Mouse (Mus musculus): ENCODE results near the gene Nosip. TPM values are rescaled to one million over a fixed set of nuclear protein-coding genes. Genes with fewer than 3 reads are reported as not detected.

The Nosip gene
- polyA plus RNA-seq, 1 experiment from 2014 or later = 53.8 TPM

DNA sequence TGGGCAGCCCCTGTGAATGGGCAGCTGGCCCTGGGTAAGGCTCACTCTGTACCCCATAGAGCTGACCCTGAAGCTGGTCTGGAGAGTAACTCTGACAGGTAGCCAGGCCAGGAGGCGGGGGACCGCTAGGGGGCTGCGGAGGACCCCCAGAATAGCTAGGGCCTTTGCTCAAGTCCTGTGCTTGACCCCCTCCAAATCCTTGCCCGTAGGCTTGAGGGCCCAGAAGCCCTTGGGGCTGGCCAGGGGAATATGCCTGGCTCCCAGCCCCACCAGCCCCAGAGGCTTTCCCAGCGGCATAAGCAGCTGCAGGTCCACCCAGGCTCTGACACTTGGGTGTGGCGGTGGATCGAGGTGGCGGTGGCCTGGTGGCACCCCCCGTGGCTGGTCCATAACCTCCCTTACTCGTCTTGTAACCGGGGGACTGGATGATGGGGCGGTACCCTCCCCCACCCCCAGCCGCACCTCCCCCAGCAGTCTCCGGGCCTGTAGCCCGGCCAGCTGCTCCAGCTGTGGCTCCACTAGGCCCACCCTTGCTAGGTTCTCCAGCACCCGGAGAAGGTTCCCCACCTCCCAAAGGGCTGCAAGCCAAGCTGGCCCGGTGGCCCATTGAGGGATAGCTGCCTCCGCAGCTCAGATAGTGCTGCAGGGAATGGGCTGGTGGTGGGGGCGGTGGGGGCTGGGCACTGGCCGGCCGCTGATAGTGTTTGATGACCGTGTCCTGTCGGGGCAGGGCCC lies 13.1 kb upstream of the Nosip start:
- Histone ChIP-seq H3K9ac (ENCODE audit: low read length) (no peak overlapping the region), H3K27me3 (ENCODE audit: control insufficient read depth, insufficient read depth, low read length) (no peaks in the 10 kb centered on the region), H3K9me3 (ENCODE audit: control insufficient read depth, low read length) (no peaks in the 10 kb centered on the region), H3K36me3 (ENCODE audit: control insufficient read depth, insufficient read depth, low read length) (peaks cover 67% of the 10 kb centered on the region), H3K4me2 (ENCODE audit: low read length) (no peak overlapping the region), H3K27ac (replicated peaks in 1 of 2; ENCODE audit: control insufficient read depth in 1 of 2, insufficient read depth in 1 of 2, low read depth in 2 of 2, low read length in 2 of 2) (no peak overlapping the region), H3K4me1 (ENCODE audit: control insufficient read depth in 2 of 2, insufficient read depth in 2 of 2, low read length in 2 of 2) (peaks cover 7 to 14% of the 10 kb centered on the region in 2 experiments; a peak in 3 of 4 replicates), H3K4me3 (ENCODE audit: control insufficient read depth in 1 of 2, insufficient read depth in 1 of 2, low read depth in 1 of 2, low read length in 2 of 2) (no peak overlapping the region)
- WGBS = 92% methylated on average over 23 of the region's 23 CpGs
- no peak for ATAC-seq (ENCODE audit: insufficient number of reproducible peaks, insufficient read depth, low FRiP score, low read depth)

DNA sequence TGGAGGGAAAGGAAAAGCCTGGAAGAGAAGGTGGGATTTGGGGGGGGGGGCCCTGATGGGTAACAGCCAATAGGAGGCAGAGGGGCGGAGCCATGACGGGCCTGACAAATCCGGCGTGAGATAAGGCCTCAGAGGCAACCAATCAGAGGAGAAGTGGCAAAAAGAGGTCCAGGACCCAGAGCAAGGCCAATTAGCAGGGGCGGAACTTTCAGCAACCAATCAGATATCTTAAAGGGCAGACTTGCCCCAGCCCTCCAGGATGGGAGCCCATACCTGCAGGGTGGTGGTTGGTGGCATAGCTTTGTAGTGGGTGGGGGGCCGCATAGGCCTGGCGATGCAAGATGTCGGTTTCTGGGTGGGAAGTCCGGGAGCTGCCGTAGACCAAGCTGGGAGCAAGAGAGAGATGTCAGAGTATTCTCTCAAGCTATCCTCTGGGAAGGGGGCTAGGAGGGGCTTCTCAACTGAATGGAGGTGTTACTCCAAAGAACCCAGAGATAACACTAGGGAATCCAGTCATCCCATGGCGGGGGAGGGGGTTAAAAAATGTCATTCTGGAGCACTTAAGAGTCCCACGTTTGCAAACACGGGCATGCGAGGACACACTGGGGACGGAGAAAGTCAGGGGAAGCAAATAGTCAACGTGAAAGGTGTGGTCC lies 11.2 kb upstream of the Nosip start:
- Histone ChIP-seq H3K27ac (replicated peaks in 1 of 2; ENCODE audit: control insufficient read depth in 1 of 2, insufficient read depth in 1 of 2, low read depth in 2 of 2, low read length in 2 of 2) (peak overlapping the region; percentile 87 to 97; a peak in 3 of 4 replicates), H3K9me3 (ENCODE audit: control insufficient read depth, low read length) (no peaks in the 10 kb centered on the region), H3K9ac (ENCODE audit: low read length) (peak overlapping the region; percentile 92), H3K27me3 (ENCODE audit: control insufficient read depth, insufficient read depth, low read length) (no peaks in the 10 kb centered on the region), H3K36me3 (ENCODE audit: control insufficient read depth, insufficient read depth, low read length) (peaks cover 47% of the 10 kb centered on the region), H3K4me1 (ENCODE audit: control insufficient read depth in 2 of 2, insufficient read depth in 2 of 2, low read length in 2 of 2) (peaks cover 7 to 14% of the 10 kb centered on the region in 2 experiments; a peak in 3 of 4 replicates), H3K4me2 (ENCODE audit: low read length) (peak overlapping the region; percentile 97), H3K4me3 (ENCODE audit: control insufficient read depth in 1 of 2, insufficient read depth in 1 of 2, low read depth in 1 of 2, low read length in 2 of 2) (peak overlapping the region; percentile 75 to 99)
- WGBS = 6% methylated on average over 16 of the region's 16 CpGs
- ATAC-seq (ENCODE audit: insufficient number of reproducible peaks, insufficient read depth, low FRiP score, low read depth) = no peak

DNA sequence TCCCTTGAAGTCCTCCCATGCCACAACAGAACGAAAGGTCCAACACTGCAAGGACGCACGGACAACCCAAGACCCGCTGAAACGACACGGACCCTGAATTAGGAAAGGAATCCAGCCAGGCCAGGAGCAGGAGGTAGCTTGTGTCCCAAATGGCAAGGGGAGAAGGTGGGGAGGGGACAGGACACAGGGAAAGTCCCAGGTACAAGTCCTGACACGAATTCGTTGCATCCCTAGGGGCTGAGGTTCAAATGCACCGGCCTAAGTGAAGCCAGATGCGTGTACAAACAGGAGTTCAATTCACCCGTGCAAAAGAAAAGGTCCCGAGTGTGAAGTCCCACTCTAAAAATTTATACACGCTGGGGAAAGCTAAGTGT lies 10.6 kb upstream of the Nosip start:
- Histone ChIP-seq H3K9ac (ENCODE audit: low read length) (peak overlapping the region; percentile 92), H3K4me2 (ENCODE audit: low read length) (peak overlapping the region; percentile 97), H3K36me3 (ENCODE audit: control insufficient read depth, insufficient read depth, low read length) (peaks cover 42% of the 10 kb centered on the region), H3K4me1 (ENCODE audit: control insufficient read depth in 2 of 2, insufficient read depth in 2 of 2, low read length in 2 of 2) (peaks cover 7 to 14% of the 10 kb centered on the region in 2 experiments; a peak in 3 of 4 replicates), H3K4me3 (ENCODE audit: control insufficient read depth in 1 of 2, insufficient read depth in 1 of 2, low read depth in 1 of 2, low read length in 2 of 2) (peak overlapping the region; percentile 75 to 99), H3K9me3 (ENCODE audit: control insufficient read depth, low read length) (no peaks in the 10 kb centered on the region), H3K27me3 (ENCODE audit: control insufficient read depth, insufficient read depth, low read length) (no peaks in the 10 kb centered on the region), H3K27ac (replicated peaks in 1 of 2; ENCODE audit: control insufficient read depth in 1 of 2, insufficient read depth in 1 of 2, low read depth in 2 of 2, low read length in 2 of 2) (peak overlapping the region; percentile 87 to 97)
- no peak for ATAC-seq (ENCODE audit: insufficient number of reproducible peaks, insufficient read depth, low FRiP score, low read depth)
- WGBS = 3% methylated on average over 13 of the region's 13 CpGs

DNA sequence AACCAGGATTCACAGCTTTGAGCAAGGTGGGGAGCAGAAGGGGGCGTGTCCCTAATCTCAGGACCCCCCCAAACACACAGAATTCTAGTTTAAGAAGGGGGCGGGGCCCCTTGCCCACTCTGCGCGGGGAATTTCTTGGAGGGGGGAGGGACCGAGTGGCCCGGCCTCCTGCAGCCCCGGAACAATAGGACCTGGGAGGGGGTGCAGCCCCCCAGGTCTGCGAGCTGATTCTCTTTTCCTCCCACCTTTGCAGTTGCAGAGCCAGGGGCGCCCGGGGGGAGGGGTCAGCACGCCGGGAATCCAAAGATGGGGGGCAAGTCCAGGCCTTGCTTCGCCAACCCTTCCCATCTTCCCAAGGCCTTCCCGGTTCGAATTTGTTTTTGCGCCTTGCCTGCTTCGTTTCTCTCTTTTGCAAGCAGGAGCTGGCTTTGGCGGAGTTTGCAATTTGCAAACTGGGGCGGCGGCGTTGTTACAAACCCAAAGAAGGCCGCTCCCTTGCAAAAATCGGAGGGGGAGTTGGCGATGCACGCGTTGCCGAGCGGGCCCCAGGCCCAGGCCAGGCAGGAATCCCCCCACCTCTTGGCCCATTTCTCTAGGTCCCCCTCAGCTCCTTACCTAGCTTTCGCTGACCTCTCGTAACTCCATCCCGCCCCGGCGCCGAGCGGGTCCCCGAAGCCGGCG lies 9.9 kb upstream of the Nosip start:
- H3K9me3 ChIP-seq (ENCODE audit: control insufficient read depth, low read length) = no peaks in the 10 kb centered on the region
- peak overlapping the region; percentile 87 to 97 for H3K27ac ChIP-seq (replicated peaks in 1 of 2; ENCODE audit: control insufficient read depth in 1 of 2, insufficient read depth in 1 of 2, low read depth in 2 of 2, low read length in 2 of 2)
- WGBS = under 1% methylated on average over 38 of the region's 38 CpGs
- H3K4me2 ChIP-seq (ENCODE audit: low read length) = peak overlapping the region; percentile 97
- H3K9ac ChIP-seq (ENCODE audit: low read length) = peak overlapping the region; percentile 92
- H3K27me3 ChIP-seq (ENCODE audit: control insufficient read depth, insufficient read depth, low read length) = no peaks in the 10 kb centered on the region
- H3K4me3 ChIP-seq (ENCODE audit: control insufficient read depth in 1 of 2, insufficient read depth in 1 of 2, low read depth in 1 of 2, low read length in 2 of 2) = peak overlapping the region; percentile 75 to 99
- peaks cover 7 to 14% of the 10 kb centered on the region in 2 experiments; a peak in 3 of 4 replicates for H3K4me1 ChIP-seq (ENCODE audit: control insufficient read depth in 2 of 2, insufficient read depth in 2 of 2, low read length in 2 of 2)
- peaks cover 35% of the 10 kb centered on the region for H3K36me3 ChIP-seq (ENCODE audit: control insufficient read depth, insufficient read depth, low read length)
- no peak for ATAC-seq (ENCODE audit: insufficient number of reproducible peaks, insufficient read depth, low FRiP score, low read depth)

DNA sequence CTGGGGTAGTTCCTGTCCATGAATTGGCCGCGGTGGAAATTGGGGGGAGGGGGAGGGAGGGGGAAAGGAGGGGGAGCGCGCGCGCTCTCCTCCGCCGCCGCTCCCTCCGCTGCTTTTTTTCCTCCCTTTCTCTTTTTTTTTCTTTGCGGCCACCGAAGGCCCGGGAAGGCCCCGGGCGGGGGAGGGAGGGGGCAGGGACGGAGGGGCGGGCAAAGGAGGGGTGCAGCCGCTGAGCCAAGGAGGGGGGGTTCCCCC lies 9.4 kb upstream of the Nosip start, which contains the start of gene Prr12:
Gene Prr12 (minus strand): TSS at position 20 of the 255 bp plus-strand sequence.
- no peaks in the 10 kb centered on the region for H3K9me3 ChIP-seq (ENCODE audit: control insufficient read depth, low read length)
- H3K4me3 ChIP-seq (ENCODE audit: control insufficient read depth in 1 of 2, insufficient read depth in 1 of 2, low read depth in 1 of 2, low read length in 2 of 2) = peak within 1 kb of the TSS; percentile 75 to 99
- 0% methylated on average over 8 of the region's 18 CpGs for WGBS
- no peak; the same call in 1 of the 2 replicates for ATAC-seq (ENCODE audit: insufficient number of reproducible peaks, insufficient read depth, low FRiP score, low read depth)
- peak within 1 kb of the TSS; percentile 97 for H3K27ac ChIP-seq (replicated peaks in 1 of 2; ENCODE audit: control insufficient read depth in 1 of 2, insufficient read depth in 1 of 2, low read depth in 2 of 2, low read length in 2 of 2)
- H3K4me2 ChIP-seq (ENCODE audit: low read length) = peak within 1 kb of the TSS; percentile 97
- peak within 1 kb of the TSS; percentile 92 for H3K9ac ChIP-seq (ENCODE audit: low read length)
- no peaks in the 10 kb centered on the region for H3K27me3 ChIP-seq (ENCODE audit: control insufficient read depth, insufficient read depth, low read length)
- peaks cover 30% of the 10 kb centered on the region for H3K36me3 ChIP-seq (ENCODE audit: control insufficient read depth, insufficient read depth, low read length)
- H3K4me1 ChIP-seq (ENCODE audit: control insufficient read depth in 2 of 2, insufficient read depth in 2 of 2, low read length in 2 of 2) = peaks cover 7 to 14% of the 10 kb centered on the region in 2 experiments; a peak in 3 of 4 replicates

DNA sequence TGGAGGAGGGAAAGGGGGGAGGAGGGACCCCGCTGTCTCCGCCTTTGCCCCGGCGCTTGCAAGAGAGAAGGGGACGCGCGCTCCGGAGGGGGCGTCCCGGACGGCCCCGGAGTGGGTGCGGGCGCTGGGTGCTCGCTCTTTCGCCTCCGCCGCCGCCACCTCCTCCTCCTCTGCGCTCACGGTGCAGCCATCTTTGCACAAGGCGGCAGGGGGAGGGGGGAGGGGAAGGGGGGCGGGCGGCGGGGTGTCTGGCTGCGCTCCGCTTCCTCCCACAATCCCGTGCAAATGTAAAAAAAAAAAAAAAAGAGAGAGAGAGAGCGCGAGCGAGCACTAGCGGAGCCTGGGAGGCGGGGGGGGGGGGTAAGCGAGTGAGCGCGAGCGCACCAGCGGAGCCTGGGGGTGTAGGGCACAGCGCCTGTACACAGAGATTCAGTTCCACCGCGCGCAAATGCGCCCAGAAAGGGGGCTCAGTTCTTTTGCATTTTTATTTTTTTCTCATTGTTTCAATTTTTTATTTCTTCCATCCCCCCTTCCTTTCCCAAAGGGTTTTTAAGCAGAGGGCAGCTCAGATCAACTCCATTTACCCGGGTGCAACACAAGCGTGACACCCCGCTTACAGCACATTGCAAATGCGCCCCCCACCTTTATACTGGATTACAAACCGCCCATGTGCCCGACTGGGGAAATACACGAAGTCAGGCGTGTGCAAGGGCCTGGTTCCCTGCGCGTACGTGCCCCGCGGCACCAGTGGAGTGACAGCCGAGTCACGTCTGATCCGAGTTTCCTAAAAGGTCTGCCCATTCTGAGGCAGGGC lies 8.9 kb upstream of the Nosip start:
- peak overlapping the region; percentile 97 for H3K4me2 ChIP-seq (ENCODE audit: low read length)
- under 1% methylated on average over 21 of the region's 59 CpGs for WGBS
- no peaks in the 10 kb centered on the region for H3K27me3 ChIP-seq (ENCODE audit: control insufficient read depth, insufficient read depth, low read length)
- peak overlapping the region; percentile 97 for H3K27ac ChIP-seq (replicated peaks in 1 of 2; ENCODE audit: control insufficient read depth in 1 of 2, insufficient read depth in 1 of 2, low read depth in 2 of 2, low read length in 2 of 2)
- H3K36me3 ChIP-seq (ENCODE audit: control insufficient read depth, insufficient read depth, low read length) = peaks cover 25% of the 10 kb centered on the region
- H3K9ac ChIP-seq (ENCODE audit: low read length) = peak overlapping the region; percentile 92
- peaks cover 7 to 14% of the 10 kb centered on the region in 2 experiments; a peak in 3 of 4 replicates for H3K4me1 ChIP-seq (ENCODE audit: control insufficient read depth in 2 of 2, insufficient read depth in 2 of 2, low read length in 2 of 2)
- ATAC-seq (ENCODE audit: insufficient number of reproducible peaks, insufficient read depth, low FRiP score, low read depth) = peak; percentile 58
- no peaks in the 10 kb centered on the region for H3K9me3 ChIP-seq (ENCODE audit: control insufficient read depth, low read length)
- peak overlapping the region; percentile 75 to 99 for H3K4me3 ChIP-seq (ENCODE audit: control insufficient read depth in 1 of 2, insufficient read depth in 1 of 2, low read depth in 1 of 2, low read length in 2 of 2)

Data from heart, embryonic 14.5 days (tissue).